Mouse (Mus musculus) ovary, postnatal 36 days (tissue): ENCODE results near the gene Tbx3.

Source experiments
- DNase-seq: peaks from one replicate; pipeline ENCODE4 v3.0.0; 2022; ENCODE audit warnings: low spot score, mixed read lengths

Gene Tbx3

DNA sequence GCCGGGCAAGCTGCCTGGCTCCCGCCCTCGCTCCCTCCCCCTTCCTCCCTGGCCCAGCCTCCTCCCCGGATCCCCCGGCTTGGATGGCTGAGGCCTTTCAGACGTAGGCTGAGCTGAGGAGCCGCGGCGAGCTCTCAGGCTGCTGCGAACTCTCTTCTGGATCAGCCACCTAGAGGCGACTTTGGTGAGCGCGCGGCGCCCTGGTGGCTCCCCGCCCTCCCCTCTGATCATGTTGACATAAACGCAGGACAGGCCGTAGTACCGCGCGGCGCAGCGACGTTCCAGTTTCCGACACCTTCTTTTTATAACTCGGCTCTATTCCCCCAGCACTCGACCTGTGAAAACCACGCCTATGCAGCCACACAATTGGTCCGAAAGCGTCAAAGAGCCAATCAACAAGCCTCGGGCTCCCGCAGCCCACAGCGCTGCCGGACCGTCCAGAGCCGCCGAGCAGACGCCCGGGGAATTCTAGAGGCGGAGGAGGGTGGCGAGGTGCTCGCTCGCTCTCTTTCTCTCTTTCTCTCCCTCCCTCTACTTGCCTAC is at the start of gene Tbx3:
Tbx3 (plus strand) TSS at position 104 of the 543 bp plus-strand sequence.
- peak; percentile 90 for DNase-seq

GRCm38 (mm10) chr5:119622076-119622475 is 48.4 kb upstream of the Tbx3 start:
- DNase-seq, result no peak

GRCm38 (mm10) chr5:119624554-119624953 is 45.9 kb upstream of the Tbx3 start:
- DNase-seq, result no peak

DNA sequence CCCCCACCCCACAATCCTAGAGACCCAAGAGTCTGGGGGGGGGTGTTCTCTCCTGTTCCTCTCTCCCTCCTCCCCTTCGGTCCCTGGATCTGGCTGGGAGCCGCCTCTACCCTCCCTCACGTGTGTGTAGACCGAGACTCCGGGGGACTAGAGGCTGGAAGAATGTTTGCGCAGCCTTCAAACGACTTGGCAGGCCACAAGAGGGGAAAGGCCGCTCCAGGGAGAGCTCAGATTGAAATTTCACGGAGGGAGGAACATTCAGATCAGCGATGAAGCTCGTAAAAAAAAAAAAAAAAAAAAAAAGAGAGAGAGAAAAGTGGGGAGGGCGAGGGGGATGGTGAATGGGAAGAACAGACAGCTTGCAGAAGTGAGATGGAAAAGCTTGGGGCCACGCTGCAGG is 44.9 kb upstream of the Tbx3 start:
- DNase-seq, result no peak

GRCm38 (mm10) chr5:119626154-119626553 is 44.3 kb upstream of the Tbx3 start:
- no peak for DNase-seq

DNA sequence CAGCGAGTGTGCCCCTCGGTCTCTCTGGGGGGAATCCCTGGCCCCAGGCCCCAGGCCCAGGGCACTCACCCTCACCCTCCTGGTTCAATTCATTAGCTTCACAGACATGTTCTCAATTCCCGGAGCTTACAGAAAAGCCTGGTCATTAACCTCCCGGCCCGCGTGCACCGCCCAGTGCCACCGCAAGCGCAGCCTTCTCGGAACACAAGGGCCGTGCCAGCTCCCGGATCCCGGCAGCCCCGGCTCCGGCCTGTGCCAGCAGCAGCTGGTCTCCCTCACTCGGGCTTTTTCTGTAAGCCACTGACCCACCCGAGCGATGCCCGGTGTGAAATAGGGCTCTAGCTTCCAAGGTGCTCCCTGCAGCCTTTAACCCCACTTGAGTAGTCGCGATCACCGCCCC is 43.8 kb upstream of the Tbx3 start:
- peak; percentile 43 for DNase-seq

- DNase-seq, result no peak
Measured at GRCm38 (mm10) chr5:119628100-119628499, 42.4 kb upstream of the Tbx3 start.

GRCm38 (mm10) chr5:119628746-119629327 is 41.6 kb upstream of the Tbx3 start:
- DNase-seq, result no peak

GRCm38 (mm10) chr5:119633581-119633980 is 36.9 kb upstream of the Tbx3 start:
- DNase-seq, result no peak

GRCm38 (mm10) chr5:119634861-119635260 is 35.6 kb upstream of the Tbx3 start:
- no peak for DNase-seq

DNA sequence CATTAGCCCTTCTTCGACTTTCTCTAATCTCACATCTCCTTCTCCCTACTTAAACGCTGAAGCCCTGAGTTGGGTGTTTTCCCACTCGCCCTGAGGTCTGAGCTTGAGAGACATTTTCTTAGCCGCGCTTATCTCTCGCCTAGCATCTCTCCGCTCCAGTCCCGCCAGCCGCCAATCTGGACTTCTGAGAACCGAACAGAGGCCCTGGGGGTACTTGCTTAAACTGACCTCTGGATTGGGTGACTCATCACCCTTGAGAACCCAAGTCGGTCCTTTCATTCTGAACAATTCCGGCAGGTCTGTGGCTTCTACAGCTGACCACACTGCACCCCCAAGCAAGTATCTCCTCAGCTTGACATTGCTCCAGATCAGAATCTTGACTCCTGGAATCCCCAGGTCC is 32.2 kb upstream of the Tbx3 start:
- DNase-seq, result no peak

- DNase-seq, result no peak
Measured at GRCm38 (mm10) chr5:119641094-119641493, 29.4 kb upstream of the Tbx3 start.

- no peak for DNase-seq
Measured at GRCm38 (mm10) chr5:119641714-119642113, 28.8 kb upstream of the Tbx3 start.

- DNase-seq, result no peak
Measured at GRCm38 (mm10) chr5:119646965-119647364, 23.5 kb upstream of the Tbx3 start.

GRCm38 (mm10) chr5:119651135-119651965 is 19.1 kb upstream of the Tbx3 start:
- DNase-seq, result no peak

- DNase-seq, result no peak
Measured at GRCm38 (mm10) chr5:119656354-119656753, 14.1 kb upstream of the Tbx3 start.

- no peak for DNase-seq
Measured at GRCm38 (mm10) chr5:119656856-119657255, 13.6 kb upstream of the Tbx3 start.

DNA sequence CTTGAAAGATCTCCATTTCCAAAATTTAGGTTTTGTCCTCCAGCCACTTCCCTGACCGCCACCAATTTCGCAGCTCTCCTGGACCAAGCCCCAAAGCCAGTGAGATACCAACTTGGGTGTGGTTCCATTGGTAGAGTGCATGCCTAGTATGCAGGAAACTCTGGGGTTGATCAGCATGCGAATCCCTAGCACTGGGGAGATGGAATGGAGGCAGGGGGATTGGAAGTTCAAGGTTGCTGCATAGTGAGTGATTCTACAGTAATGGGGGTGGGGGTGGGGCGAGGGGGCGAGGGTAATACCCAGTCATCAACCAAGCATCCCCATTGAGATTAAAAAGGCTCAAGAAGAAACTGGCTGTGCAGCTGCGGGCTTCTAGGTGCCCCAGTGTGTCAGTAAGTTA is 13.1 kb upstream of the Tbx3 start:
- DNase-seq, result no peak

DNA sequence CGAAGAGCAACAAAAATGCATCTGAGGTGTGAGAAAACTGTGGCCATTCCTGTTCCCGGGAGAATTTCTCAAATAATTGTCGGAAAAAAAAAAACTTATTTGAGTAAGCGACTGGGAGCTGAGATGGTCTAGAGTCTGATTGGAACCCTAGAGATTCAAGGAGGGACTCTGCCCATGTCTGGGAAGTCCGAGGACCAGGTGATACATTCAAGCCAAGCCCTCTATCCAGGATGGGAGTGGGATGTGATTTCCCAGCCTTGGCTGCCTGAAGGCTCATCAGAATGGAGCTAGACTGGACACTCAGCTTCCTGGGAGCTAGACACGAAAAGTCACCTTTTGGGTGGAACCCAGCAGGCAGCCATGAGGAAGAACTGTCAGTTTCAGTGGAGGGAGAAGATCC is 12.7 kb upstream of the Tbx3 start:
- no peak for DNase-seq

DNA sequence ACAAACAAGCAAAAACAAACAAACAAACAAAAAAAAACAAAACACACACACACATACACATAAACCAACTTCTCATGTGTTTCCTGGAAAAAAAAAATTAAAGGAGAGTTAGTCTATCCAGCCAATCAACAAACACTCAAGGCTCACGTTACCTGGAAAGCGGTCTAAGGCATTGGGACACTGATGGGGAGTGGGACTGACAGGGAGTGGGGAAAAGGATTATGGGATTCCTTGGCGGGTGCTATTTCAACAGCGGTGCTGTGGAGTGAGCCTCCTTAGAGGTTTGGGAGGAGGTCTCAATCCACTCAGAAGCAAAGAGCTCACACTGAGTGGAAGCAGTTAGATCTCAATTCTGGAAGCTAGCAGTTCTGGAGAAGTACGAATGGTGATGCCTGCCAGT is 12.1 kb upstream of the Tbx3 start:
- DNase-seq, result no peak

- DNase-seq, result no peak
Measured at GRCm38 (mm10) chr5:119659041-119659440, 11.4 kb upstream of the Tbx3 start.

GRCm38 (mm10) chr5:119660526-119661410 is 9.7 kb upstream of the Tbx3 start:
- DNase-seq, result no peak
